Mouse (Mus musculus) stomach, postnatal 0 days (tissue): ENCODE measurements around the gene Acly.

Experiments used
- CTCF ChIP-seq: IDR thresholded peaks from 2 replicates; pipeline ENCODE4 v1.5.1; 2016; ENCODE audit warnings: antibody characterized with exemption, low read depth, mild to moderate bottlenecking, moderate library complexity
- EP300 ChIP-seq: optimal IDR thresholded peaks from 2 replicates; pipeline ENCODE3; 2016; ENCODE audit warnings: antibody characterized with exemption

DNA sequence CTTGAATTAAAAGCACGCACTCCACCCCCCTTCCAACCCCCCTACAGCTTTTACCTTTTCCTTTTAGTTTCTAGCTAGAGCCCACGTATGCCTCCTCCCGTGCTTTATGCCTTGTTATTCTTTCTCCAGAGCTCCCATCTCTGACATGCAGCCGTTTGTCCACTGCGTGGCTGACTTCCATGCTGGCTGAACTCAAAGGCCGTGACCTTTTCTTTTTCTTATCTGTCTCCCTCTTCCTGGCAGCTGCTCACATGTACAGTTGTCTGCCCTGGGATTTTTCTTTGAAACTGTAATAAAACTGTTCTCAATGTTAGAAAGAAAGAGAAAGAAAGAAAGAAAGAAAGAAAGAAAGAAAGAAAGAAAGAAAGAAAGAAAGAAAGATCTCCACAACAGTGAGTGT lies 13.2 kb upstream of the Acly start:
- TF ChIP-seq EP300 (no peak), CTCF (no peak)
